Mouse (Mus musculus) neural tube, embryonic 14.5 days (tissue): ENCODE measurements around the gene Chst15. TPM values are rescaled to one million over a fixed set of nuclear protein-coding genes. Genes with fewer than 3 reads are reported as not detected.
A peak's percentile ranks its signal among the peaks of the same experiment; 100 is the strongest.

ENCODE experiments used
- ATAC-seq: fragments of 200-750 bp; cut with Nextera tagmentation; 2 replicates; pipeline ENCODE4 v1.8.0; 2017; ENCODE audit warnings: low read depth, mild to moderate bottlenecking, moderate TSS enrichment, moderate library complexity
- H3K27ac ChIP-seq: fragments of 300-500 bp; sonication (generic); 2 replicates; pipeline ENCODE4 v1.5.1; 2014; ENCODE audit warnings: low read depth, mild to moderate bottlenecking, control low read depth, low read length, moderate library complexity, mixed read lengths
- H3K27me3 ChIP-seq: fragments of 300-500 bp; sonication (generic); 2 replicates; pipeline ENCODE4 v1.6.1; 2014; ENCODE audit warnings: low read length; ENCODE audit not compliant: control insufficient read depth, insufficient read depth
- H3K36me3 ChIP-seq: fragments of 300-500 bp; sonication (generic); 2 replicates; pipeline ENCODE4 v1.6.1; 2014; ENCODE audit warnings: low read length, mixed read lengths; ENCODE audit not compliant: control insufficient read depth, insufficient read depth
- H3K4me1 ChIP-seq: fragments of 300-500 bp; sonication (generic); 2 replicates; pipeline ENCODE4 v1.6.1; 2014; ENCODE audit warnings: low read length; ENCODE audit not compliant: control insufficient read depth, insufficient read depth
- H3K4me2 ChIP-seq: fragments of 300-500 bp; sonication (generic); 2 replicates; pipeline ENCODE4 v1.6.1; 2014; ENCODE audit warnings: mild to moderate bottlenecking, low read depth, low read length, control low read depth
- H3K4me3 ChIP-seq: fragments of 300-500 bp; sonication (generic); 2 replicates; pipeline ENCODE4 v1.5.1; 2014; ENCODE audit warnings: low read depth, low read length, control low read depth, mixed read lengths
- H3K9ac ChIP-seq: fragments of 300-500 bp; sonication (generic); replicated peaks from 2 replicates; pipeline ENCODE4 v1.6.1; 2014; ENCODE audit warnings: low read depth, mild to moderate bottlenecking, control low read depth, low read length, mixed read lengths
- H3K9me3 ChIP-seq: fragments of 300-500 bp; sonication (generic); 2 replicates; pipeline ENCODE4 v1.6.1; 2016; ENCODE audit warnings: low read length; ENCODE audit not compliant: control insufficient read depth
- WGBS: fragments of 180-500 bp; shearing (Covaris S2); extraction: QIAGEN DNeasy Blood & Tissue Kit; methylation state at CpG from one replicate; pipeline ENCODE4 v1.1.7; 2014; 5-methylcytosine and 5-hydroxymethylcytosine counted together
- polyA plus RNA-seq: library from polyadenylated mRNA; unstranded; fragments of >200 nt; fragmentation: Nextera tagmentation; extraction: Ambion mirVana; gene quantifications from 2 replicates; pipeline ENCODE4 v1.2.1, GENCODE M21; 2014

Chst15 gene
- polyA plus RNA-seq, 1 experiment from 2014 or later: 16.7 TPM

DNA sequence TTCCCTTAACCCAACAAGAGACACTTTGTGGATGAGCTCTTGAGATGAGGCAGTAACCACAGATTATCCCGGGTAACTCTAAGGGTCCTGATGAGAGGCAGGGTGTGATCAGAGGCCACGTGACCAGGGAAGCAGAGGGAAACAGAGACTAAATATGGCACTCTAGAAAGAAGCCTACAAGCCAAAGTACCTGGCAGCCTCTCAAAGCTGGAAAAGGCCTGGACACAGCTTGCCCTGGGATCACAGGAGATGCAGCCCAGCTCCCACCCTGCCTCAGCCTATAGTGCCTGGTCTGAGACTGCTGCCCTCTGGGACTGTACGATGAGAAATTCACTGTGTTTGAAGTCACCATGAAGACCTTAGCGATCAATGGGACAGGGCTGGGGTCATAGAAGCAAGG is 83.3 kb downstream of the Chst15 start:
- WGBS: 88% methylated on average over 4 of the region's 4 CpGs
- Histone ChIP-seq H3K27me3 (no peaks in the 10 kb centered on the region), H3K36me3 (peaks cover 15% of the 10 kb centered on the region), H3K4me1 (no peaks in the 10 kb centered on the region), H3K9me3 (no peaks in the 10 kb centered on the region), H3K4me2 (no peak overlapping the region), H3K27ac (no peak overlapping the region), H3K4me3 (no peak overlapping the region), H3K9ac (no peak overlapping the region)
- no peak for ATAC-seq

DNA sequence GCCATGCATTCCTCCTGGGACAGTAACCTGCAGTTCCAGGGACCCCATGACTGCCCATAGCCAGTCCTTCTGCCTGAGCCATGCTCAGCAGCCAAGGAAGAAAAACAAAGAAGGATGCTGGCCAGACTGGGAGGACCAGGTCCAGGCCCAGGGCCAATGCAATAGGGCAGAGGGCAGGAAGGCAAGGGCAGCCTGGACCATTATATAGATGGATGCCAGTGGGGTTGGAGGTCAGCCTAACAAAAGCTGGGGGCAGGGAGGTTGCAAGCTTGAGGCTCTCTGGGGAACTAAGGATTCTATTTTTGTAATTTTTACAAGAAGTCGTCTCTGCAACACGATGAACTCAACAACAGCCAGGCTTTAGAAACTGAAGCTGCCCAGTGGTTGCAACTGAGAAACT is 84.1 kb downstream of the Chst15 start:
- no peak overlapping the region for H3K4me2 ChIP-seq
- no peak overlapping the region for H3K4me3 ChIP-seq
- H3K4me1 ChIP-seq: no peaks in the 10 kb centered on the region
- H3K27me3 ChIP-seq: no peaks in the 10 kb centered on the region
- no peak overlapping the region for H3K27ac ChIP-seq
- no peaks in the 10 kb centered on the region for H3K9me3 ChIP-seq
- 9% methylated on average over 2 of the region's 2 CpGs for WGBS
- H3K36me3 ChIP-seq: peaks cover 10% of the 10 kb centered on the region
- ATAC-seq: no peak
- H3K9ac ChIP-seq: no peak overlapping the region

DNA sequence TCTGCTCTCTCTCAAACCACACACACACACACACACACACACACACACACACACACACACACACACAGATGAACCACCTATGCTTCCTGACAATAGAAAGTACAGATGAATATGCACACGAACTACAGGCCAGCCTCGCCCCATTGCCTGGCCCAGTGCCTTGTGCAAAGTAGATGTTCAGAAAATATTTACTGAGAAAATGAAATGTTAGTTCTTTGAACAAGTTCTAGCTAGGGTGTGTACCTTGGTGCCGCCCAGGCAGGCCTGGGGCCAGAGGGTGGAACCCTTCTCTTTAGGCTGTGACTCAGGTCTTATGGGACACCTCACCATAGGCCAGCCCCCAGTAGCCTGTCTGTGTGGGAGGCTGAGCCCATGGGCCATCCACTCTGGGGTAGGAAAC is 85.6 kb downstream of the Chst15 start:
- H3K9me3 ChIP-seq: no peaks in the 10 kb centered on the region
- no peak for ATAC-seq
- no peak overlapping the region for H3K9ac ChIP-seq
- no peak overlapping the region for H3K4me2 ChIP-seq
- H3K27ac ChIP-seq: no peak overlapping the region
- H3K36me3 ChIP-seq: no peaks in the 10 kb centered on the region
- H3K4me1 ChIP-seq: no peaks in the 10 kb centered on the region
- no peak overlapping the region for H3K4me3 ChIP-seq
- 96% methylated on average over 3 of the region's 3 CpGs for WGBS
- no peaks in the 10 kb centered on the region for H3K27me3 ChIP-seq

DNA sequence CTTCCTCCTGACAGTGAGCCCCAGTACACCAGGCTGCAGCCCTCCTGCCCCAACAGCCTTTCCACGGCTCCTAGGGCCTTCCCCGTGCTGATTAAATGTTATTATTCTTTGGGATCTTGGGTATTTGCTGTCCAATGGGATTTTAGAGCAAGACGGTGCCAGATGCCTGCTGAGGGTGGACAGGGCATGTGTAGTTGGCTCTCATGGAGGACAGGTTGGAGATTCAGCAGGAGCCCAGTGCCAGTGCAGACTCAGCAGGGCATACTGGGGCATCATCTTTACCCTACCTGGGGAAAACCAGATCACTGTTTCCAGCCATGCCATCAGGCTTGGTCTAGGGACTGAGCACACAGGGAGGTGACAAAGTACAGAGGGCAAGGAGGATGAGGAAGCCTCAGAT is 86.1 kb downstream of the Chst15 start:
- Histone ChIP-seq H3K4me2 (no peak overlapping the region), H3K4me1 (no peaks in the 10 kb centered on the region), H3K27ac (no peak overlapping the region), H3K9ac (no peak overlapping the region), H3K9me3 (no peaks in the 10 kb centered on the region), H3K36me3 (no peaks in the 10 kb centered on the region), H3K27me3 (no peaks in the 10 kb centered on the region), H3K4me3 (no peak overlapping the region)
- 78% methylated on average over 3 of the region's 3 CpGs for WGBS
- ATAC-seq: no peak

DNA sequence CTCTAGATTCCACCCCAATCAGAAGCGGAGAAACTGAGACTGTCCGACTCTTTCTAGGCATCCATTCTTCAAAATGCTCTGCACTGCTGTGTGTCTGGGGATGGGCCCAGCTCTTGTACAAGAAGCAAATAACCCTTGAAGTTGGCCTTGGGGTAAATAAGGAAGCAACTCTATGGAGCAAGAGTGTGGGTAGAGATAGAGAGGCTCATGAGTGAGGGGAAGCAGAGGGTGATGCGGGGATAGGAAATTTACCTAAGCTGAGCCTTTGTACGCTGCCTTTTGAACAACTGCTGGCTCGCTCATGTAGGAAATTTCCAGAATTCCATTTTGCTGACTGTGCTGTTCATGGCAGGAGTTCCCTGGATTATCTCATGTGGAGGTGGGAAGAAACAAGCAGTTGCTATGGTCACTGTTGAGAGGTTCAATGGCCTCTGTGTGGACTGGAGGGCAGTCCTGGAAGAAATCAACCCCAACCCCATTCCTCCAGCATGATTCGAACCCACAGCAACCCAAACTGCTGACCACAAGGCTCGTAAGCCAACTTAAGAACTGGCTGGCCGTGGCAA is 89.9 kb downstream of the Chst15 start:
- Histone ChIP-seq H3K4me3 (no peak overlapping the region), H3K4me1 (no peaks in the 10 kb centered on the region), H3K27me3 (no peaks in the 10 kb centered on the region), H3K4me2 (no peak overlapping the region), H3K36me3 (no peaks in the 10 kb centered on the region), H3K27ac (no peak overlapping the region), H3K9me3 (no peaks in the 10 kb centered on the region), H3K9ac (no peak overlapping the region)
- no peak for ATAC-seq
- WGBS: 89% methylated on average over 8 of the region's 8 CpGs

DNA sequence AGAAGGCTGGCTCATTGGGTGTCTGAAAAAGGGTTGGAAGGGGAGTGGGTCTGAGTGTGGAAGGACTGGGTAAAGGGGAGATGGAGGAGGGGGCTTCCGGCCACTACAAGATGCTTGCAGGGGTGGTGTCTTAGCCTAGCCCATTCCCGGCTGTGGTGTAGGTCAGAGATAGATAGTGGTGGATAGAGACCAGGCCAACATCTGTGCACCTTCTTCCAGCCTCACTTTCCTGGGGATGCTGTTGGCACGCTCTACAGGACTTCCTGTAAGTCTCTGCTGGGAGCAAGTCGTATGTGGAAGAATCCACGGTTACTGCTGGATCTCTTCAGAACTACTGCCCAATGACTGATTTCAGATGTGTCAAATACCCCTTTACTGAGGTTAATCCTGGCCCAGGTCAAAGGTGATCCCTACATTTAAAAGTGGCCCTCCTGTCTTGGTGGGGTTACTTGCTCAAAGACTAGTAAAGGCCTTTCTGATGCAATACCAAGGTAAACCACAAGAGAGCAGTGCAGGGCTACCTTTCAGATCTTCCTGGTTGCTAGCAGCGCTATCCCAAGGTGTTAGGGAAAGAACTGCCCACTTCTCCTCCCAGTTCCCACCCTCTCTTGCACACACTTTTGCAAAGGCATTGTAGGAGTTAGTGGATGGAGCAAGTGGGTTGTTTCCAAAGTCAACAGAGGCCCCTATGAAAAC is 90.5 kb downstream of the Chst15 start:
- 66% methylated on average over 6 of the region's 6 CpGs for WGBS
- Histone ChIP-seq H3K4me2 (no peak overlapping the region), H3K4me3 (no peak overlapping the region), H3K27ac (no peak overlapping the region), H3K36me3 (no peaks in the 10 kb centered on the region), H3K4me1 (no peaks in the 10 kb centered on the region), H3K9ac (no peak overlapping the region), H3K27me3 (no peaks in the 10 kb centered on the region), H3K9me3 (no peaks in the 10 kb centered on the region)
- ATAC-seq: peak; percentile 50; the same call in 1 of the 2 replicates

DNA sequence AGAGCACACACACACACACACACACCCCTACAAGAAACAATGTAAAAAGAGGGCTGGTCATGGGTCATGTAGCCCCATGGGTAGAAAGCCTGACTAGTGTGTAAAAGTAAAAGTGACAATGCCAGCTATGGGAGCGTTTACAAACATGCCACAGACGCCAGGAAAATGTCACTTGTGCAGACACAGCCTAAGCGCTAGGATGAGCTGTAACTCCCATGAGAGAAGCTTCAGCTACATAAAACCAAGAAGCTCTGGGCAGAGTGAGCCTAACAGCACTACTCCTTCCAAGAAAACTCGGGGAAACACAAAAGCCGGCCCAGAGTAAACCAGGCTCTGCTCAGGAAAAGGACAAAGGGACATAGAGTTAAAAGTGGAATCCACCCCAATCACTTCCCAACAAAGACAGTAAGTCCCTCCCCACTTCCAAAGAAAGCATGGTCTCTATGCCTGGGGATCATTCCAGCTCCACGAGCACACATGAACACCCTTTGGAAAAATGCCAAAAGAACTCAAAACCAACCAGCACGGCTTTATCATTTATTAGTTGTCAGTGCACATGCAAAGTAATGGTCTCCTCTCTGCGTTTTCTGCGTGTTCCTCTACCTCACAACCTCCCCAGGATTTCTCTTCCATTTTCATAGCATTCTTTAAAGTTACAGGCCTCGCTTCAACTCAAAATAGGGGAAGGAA is 93.4 kb downstream of the Chst15 start:
- Histone ChIP-seq H3K27ac (no peak overlapping the region), H3K4me3 (no peak overlapping the region), H3K27me3 (no peaks in the 10 kb centered on the region), H3K36me3 (no peaks in the 10 kb centered on the region), H3K4me2 (no peak overlapping the region), H3K9me3 (no peaks in the 10 kb centered on the region), H3K4me1 (no peaks in the 10 kb centered on the region), H3K9ac (no peak overlapping the region)
- WGBS: 39% methylated on average over 10 of the region's 10 CpGs
- no peak for ATAC-seq

DNA sequence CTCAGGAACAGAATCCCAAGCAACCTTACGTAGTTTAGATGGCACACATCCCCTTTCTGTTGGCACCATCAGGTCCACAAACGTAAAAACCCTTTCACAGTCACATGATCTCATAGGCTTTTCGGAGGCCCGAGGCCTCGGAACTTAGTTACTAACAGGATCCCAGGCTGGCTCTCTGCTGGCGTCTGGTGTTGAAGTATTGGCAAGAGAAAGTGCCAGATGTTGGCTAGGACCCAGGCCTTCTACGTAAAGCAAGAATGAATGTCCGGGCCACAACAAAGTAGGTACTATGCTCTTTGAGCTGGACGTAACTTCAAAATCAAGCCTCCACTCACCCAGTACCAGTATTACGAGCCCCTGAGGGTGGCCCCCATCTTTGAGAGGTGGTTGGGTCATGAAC is 103.0 kb downstream of the Chst15 start:
- no peak for ATAC-seq
- no peak overlapping the region for H3K4me2 ChIP-seq
- H3K4me1 ChIP-seq: no peaks in the 10 kb centered on the region
- H3K27ac ChIP-seq: no peak overlapping the region
- no peaks in the 10 kb centered on the region for H3K27me3 ChIP-seq
- no peak overlapping the region for H3K4me3 ChIP-seq
- H3K9me3 ChIP-seq: no peaks in the 10 kb centered on the region
- 73% methylated on average over 10 of the region's 10 CpGs for WGBS
- no peak overlapping the region for H3K9ac ChIP-seq
- no peaks in the 10 kb centered on the region for H3K36me3 ChIP-seq

DNA sequence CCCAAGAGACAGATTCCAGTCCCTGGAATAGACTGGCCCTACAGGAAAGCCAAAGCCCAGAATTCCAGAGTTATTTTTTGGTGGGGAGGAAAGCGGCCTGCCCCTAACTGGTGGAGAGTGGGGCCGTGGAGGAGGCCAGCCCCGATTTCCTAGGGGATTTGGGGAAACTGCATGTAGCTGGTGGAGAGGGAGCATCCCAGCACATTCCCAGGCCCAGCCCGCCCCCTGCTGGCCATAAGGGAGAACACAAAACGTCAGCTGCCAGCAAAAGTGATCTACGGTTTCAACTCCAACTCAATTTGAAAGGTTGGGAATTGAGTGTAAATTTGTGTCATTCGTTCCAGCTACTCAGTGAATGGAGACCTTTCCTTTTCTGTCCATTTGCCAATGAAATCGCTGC is 103.6 kb downstream of the Chst15 start:
- WGBS: 11% methylated on average over 8 of the region's 8 CpGs
- no peaks in the 10 kb centered on the region for H3K27me3 ChIP-seq
- no peaks in the 10 kb centered on the region for H3K36me3 ChIP-seq
- H3K4me3 ChIP-seq: no peak overlapping the region
- H3K9me3 ChIP-seq: no peaks in the 10 kb centered on the region
- H3K9ac ChIP-seq: no peak overlapping the region
- no peaks in the 10 kb centered on the region for H3K4me1 ChIP-seq
- H3K4me2 ChIP-seq: no peak overlapping the region
- H3K27ac ChIP-seq: no peak overlapping the region
- no peak for ATAC-seq
